Mouse (Mus musculus) ovary, adult 2 months (tissue): ENCODE data around the gene Tsg101. TPM values are rescaled to one million over a fixed set of nuclear protein-coding genes. Genes with fewer than 3 reads are reported as not detected.

Experiments
- polyA plus RNA-seq: library from polyadenylated mRNA; depleted of rRNA; stranded (reverse); fragments of >200 nt; gene quantifications from 2 replicates; pipeline ENCODE4 v1.2.3, GENCODE M21; 2012; rRNA removed

Gene Tsg101
- polyA plus RNA-seq, result 62.7 and 104 TPM in 2 replicates

GRCm38 (mm10) chr7:46919551-46920176 is at the start of gene Tsg101:
Gene Tsg101 (minus strand): TSS chr7:46919969.

GRCm38 (mm10) chr7:46957831-46958691 is 38.3 kb upstream of the Tsg101 start, which contains the start of gene Uevld:
Gene Uevld (minus strand): TSS chr7:46958527.

GRCm38 (mm10) chr7:46860996-46861395 is 58.8 kb downstream of the Tsg101 start, which contains the start of gene Ldhc:
Gene Ldhc (plus strand): TSS chr7:46861203.

GRCm38 (mm10) chr7:46840787-46841525 is 78.8 kb downstream of the Tsg101 start, which contains the start of gene Ldha:
Gene Ldha (plus strand): TSS chr7:46841475.

Other genes starting within 250 kb of the Tsg101 start
- gene Tph1, start 247.4 kb downstream of the Tsg101 start, polyA plus RNA-seq, result not detected in 2 replicates
- gene Saal1, start 209.3 kb downstream of the Tsg101 start, polyA plus RNA-seq, result 10.4 and 11.7 TPM in 2 replicates
- gene Saa3, start 204.3 kb downstream of the Tsg101 start, polyA plus RNA-seq, result 0.73 and 1.8 TPM in 2 replicates
- 0.12 TPM in 1 of 2 replicates, not detected in the other for gene Saa4, start 187.4 kb downstream of the Tsg101 start, polyA plus RNA-seq
- gene Saa1, start 177.0 kb downstream of the Tsg101 start, polyA plus RNA-seq, result not detected in 2 replicates
- 0.75 and 1.9 TPM in 2 replicates for gene Saa2, start 168.2 kb downstream of the Tsg101 start, polyA plus RNA-seq
- gene Hps5, start 123.9 kb downstream of the Tsg101 start, polyA plus RNA-seq, result 14.9 and 15.9 TPM in 2 replicates
- 7.0 and 8.1 TPM in 2 replicates for gene Gtf2h1, start 123.9 kb downstream of the Tsg101 start, polyA plus RNA-seq
- 389 and 492 TPM in 2 replicates for gene Ldha, start 78.5 kb downstream of the Tsg101 start, polyA plus RNA-seq
- 0.15 and 0.36 TPM in 2 replicates for gene Ldhc, start 58.8 kb downstream of the Tsg101 start, polyA plus RNA-seq
- gene Uevld, start 38.6 kb upstream of the Tsg101 start, polyA plus RNA-seq, result 2.5 and 2.9 TPM in 2 replicates
- gene Gm9999, start 63.6 kb upstream of the Tsg101 start, polyA plus RNA-seq, result not detected in 2 replicates
- gene Spty2d1, start 88.4 kb upstream of the Tsg101 start, polyA plus RNA-seq, result 6.5 and 7.4 TPM in 2 replicates
- gene Tmem86a, start 130.6 kb upstream of the Tsg101 start, polyA plus RNA-seq, result 887 and 1,076 TPM in 2 replicates
- gene Ptpn5, start 213.7 kb upstream of the Tsg101 start, polyA plus RNA-seq, result 13.9 and 24.4 TPM in 2 replicates